Mouse (Mus musculus): ENCODE results near the gene Fmnl2. TPM values are rescaled to one million over a fixed set of nuclear protein-coding genes. Genes with fewer than 3 reads are reported as not detected.

Fmnl2 gene
- polyA plus RNA-seq, 1 experiment, result 2.6 TPM

- peaks cover 4% of the 10 kb centered on the region for H3K79me3 ChIP-seq (ENCODE audit: low read depth)
- no peaks in the 10 kb centered on the region for H3K36me3 ChIP-seq (ENCODE audit: control insufficient read depth, insufficient read depth)
- H3ac ChIP-seq (ENCODE audit: control insufficient read depth, insufficient read length, low read depth), result no peak overlapping the region
- H3K4me3 ChIP-seq (ENCODE audit: insufficient read depth, poor library complexity, severe bottlenecking), result no peak overlapping the region
- peaks cover 37% of the 10 kb centered on the region for H3K79me2 ChIP-seq (ENCODE audit: control insufficient read depth, insufficient read depth)
- H3K27me3 ChIP-seq (ENCODE audit: control insufficient read depth, insufficient read depth, insufficient read length), result no peaks in the 10 kb centered on the region
- TF ChIP-seq MYOD1 (IDR thresholded peaks at IDR 0.05; ENCODE audit: control insufficient read depth, insufficient read length, low read depth), result peak; percentile 29
- TF ChIP-seq CEBPB (IDR thresholded peaks at IDR 0.05; ENCODE audit: low read depth), result no peak
These were observed 78.2 kb downstream of the Fmnl2 start for GRCm38 (mm10) chr2:52935906-52936305.

GRCm38 (mm10) chr2:52938351-52939074 is 80.9 kb downstream of the Fmnl2 start:
- Histone ChIP-seq H3K79me2 (ENCODE audit: control insufficient read depth, insufficient read depth) (peaks cover 37% of the 10 kb centered on the region), H3K36me3 (ENCODE audit: control insufficient read depth, insufficient read depth) (no peaks in the 10 kb centered on the region), H3K27me3 (ENCODE audit: control insufficient read depth, insufficient read depth, insufficient read length) (no peaks in the 10 kb centered on the region), H3K79me3 (ENCODE audit: low read depth) (peaks cover 4% of the 10 kb centered on the region), H3ac (ENCODE audit: control insufficient read depth, insufficient read length, low read depth) (no peak overlapping the region), H3K4me3 (ENCODE audit: insufficient read depth, poor library complexity, severe bottlenecking) (no peak overlapping the region)
- TF ChIP-seq CTCF (IDR thresholded peaks at IDR 0.05; ENCODE audit: control insufficient read depth, insufficient read depth, insufficient read length), result no peak
- peak; percentile 31 for TF ChIP-seq FOSL1 (IDR thresholded peaks at IDR 0.05; ENCODE audit: insufficient read depth, low read length, poor library complexity, severe bottlenecking)
- no peak for TF ChIP-seq MYOG (IDR thresholded peaks at IDR 0.05; ENCODE audit: control insufficient read depth, extremely low read depth, insufficient read length)
- peak; percentile 93 for TF ChIP-seq MAX (IDR thresholded peaks at IDR 0.05)
- no peak for TF ChIP-seq CEBPB (IDR thresholded peaks at IDR 0.05; ENCODE audit: low read depth)
- TF ChIP-seq MYOD1 (IDR thresholded peaks at IDR 0.05; ENCODE audit: control insufficient read depth, insufficient read length, low read depth), result no peak
- peak; percentile 67 for TF ChIP-seq USF1 (IDR thresholded peaks at IDR 0.05; ENCODE audit: low read depth)

- Histone ChIP-seq H3K79me3 (ENCODE audit: low read depth) (peaks cover 4% of the 10 kb centered on the region), H3K79me2 (ENCODE audit: control insufficient read depth, insufficient read depth) (peaks cover 31% of the 10 kb centered on the region), H3K36me3 (ENCODE audit: control insufficient read depth, insufficient read depth) (no peaks in the 10 kb centered on the region), H3K27me3 (ENCODE audit: control insufficient read depth, insufficient read depth, insufficient read length) (no peaks in the 10 kb centered on the region), H3ac (ENCODE audit: control insufficient read depth, insufficient read length, low read depth) (no peak overlapping the region), H3K4me3 (ENCODE audit: insufficient read depth, poor library complexity, severe bottlenecking) (no peak overlapping the region)
- no peak for TF ChIP-seq MYOG (IDR thresholded peaks at IDR 0.05; ENCODE audit: control insufficient read depth, extremely low read depth, insufficient read length)
- TF ChIP-seq CEBPB (IDR thresholded peaks at IDR 0.05; ENCODE audit: low read depth), result peak; percentile 88
These were observed 86.2 kb downstream of the Fmnl2 start for GRCm38 (mm10) chr2:52943644-52944423.

DNA sequence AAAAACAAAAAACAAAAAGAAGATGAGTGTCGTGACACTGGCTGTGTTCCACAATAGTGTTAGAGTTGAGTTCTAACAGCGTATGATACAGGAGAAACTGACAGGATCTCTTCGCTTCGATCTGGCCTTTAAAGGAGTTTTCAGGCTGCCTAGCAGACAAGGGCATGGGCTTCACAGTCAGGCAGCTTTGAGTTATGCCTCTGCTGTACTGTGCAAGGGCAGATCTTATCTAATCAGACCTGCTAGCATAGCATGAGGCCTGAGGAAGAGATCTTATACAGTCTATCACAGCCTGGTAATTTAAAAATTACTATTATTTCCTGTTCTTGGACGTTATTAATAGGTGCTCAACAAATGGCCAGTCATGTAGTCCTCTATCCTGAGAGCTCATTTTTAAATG is 86.9 kb downstream of the Fmnl2 start:
- H3K36me3 ChIP-seq (ENCODE audit: control insufficient read depth, insufficient read depth), result no peaks in the 10 kb centered on the region
- peaks cover 25% of the 10 kb centered on the region for H3K79me2 ChIP-seq (ENCODE audit: control insufficient read depth, insufficient read depth)
- no peaks in the 10 kb centered on the region for H3K79me3 ChIP-seq (ENCODE audit: low read depth)
- TF ChIP-seq MYOD1 (IDR thresholded peaks at IDR 0.05; ENCODE audit: control insufficient read depth, insufficient read length, low read depth) (no peak), MAX (IDR thresholded peaks at IDR 0.05) (no peak)
- H3K27me3 ChIP-seq (ENCODE audit: control insufficient read depth, insufficient read depth, insufficient read length), result no peaks in the 10 kb centered on the region
- no peak overlapping the region for H3ac ChIP-seq (ENCODE audit: control insufficient read depth, insufficient read length, low read depth)
- H3K4me3 ChIP-seq (ENCODE audit: insufficient read depth, poor library complexity, severe bottlenecking), result no peak overlapping the region

DNA sequence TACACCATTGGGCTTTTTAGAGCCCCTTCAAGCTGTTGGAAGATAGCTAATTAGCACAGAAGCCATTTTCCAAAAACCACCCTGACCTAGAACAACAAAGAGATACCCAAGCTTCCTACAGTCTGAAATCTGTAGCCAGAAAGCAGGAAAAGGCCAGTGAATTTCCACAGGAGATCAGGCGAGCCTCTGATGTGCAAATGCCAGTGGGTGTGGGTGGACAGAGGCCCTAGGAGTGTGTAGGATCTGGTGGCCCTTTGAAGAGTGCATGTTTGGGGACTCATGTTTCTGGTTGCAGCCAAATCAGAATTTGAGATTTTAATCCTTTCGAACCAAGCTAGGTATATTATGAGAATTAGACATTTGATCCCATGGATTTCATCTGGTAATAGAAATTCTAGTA is 88.4 kb downstream of the Fmnl2 start:
- TF ChIP-seq MYOG (IDR thresholded peaks at IDR 0.05; ENCODE audit: control insufficient read depth, extremely low read depth, insufficient read length), result no peak
- TF ChIP-seq MYOD1 (IDR thresholded peaks at IDR 0.05; ENCODE audit: control insufficient read depth, insufficient read length, low read depth), result no peak
- TF ChIP-seq FOSL1 (IDR thresholded peaks at IDR 0.05; ENCODE audit: insufficient read depth, low read length, poor library complexity, severe bottlenecking), result no peak
- Histone ChIP-seq H3K79me2 (ENCODE audit: control insufficient read depth, insufficient read depth) (peaks cover 13% of the 10 kb centered on the region), H3ac (ENCODE audit: control insufficient read depth, insufficient read length, low read depth) (no peak overlapping the region), H3K4me3 (ENCODE audit: insufficient read depth, poor library complexity, severe bottlenecking) (no peak overlapping the region), H3K27me3 (ENCODE audit: control insufficient read depth, insufficient read depth, insufficient read length) (no peaks in the 10 kb centered on the region), H3K36me3 (ENCODE audit: control insufficient read depth, insufficient read depth) (no peaks in the 10 kb centered on the region), H3K79me3 (ENCODE audit: low read depth) (peaks cover 2% of the 10 kb centered on the region)

DNA sequence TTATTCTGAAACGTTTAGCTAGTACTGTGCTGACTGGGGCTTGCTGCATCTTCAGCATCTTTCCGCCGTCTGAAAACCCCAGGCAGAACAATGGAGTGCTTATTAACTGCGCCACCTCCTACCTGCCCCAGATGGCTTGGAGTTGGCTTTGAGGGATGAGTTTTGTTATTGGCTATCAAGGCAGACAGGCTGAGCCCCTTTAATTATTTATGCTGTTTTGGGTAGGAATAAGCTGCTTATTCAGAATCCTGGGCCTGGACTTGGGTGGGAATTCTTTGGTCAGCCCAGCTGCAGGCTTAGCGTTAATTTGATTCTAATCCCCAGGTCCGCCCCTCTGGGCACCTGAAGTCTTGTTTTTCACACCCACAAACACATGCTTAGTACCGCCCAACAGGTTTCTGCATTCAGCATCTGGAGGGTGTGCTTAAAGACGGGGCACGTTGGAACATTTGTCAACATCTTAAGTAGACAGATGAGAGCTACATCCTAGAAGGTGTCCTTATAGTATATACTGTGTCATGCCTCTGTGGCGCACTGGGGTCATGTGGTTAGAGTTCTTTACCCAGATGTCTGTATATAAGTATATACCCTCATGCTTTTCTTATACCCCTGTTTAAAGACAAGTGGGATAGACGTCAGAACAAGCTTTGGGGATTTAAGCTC is 89.0 kb downstream of the Fmnl2 start:
- Histone ChIP-seq H3ac (ENCODE audit: control insufficient read depth, insufficient read length, low read depth) (no peak overlapping the region), H3K4me3 (ENCODE audit: insufficient read depth, poor library complexity, severe bottlenecking) (no peak overlapping the region), H3K36me3 (ENCODE audit: control insufficient read depth, insufficient read depth) (no peaks in the 10 kb centered on the region), H3K79me3 (ENCODE audit: low read depth) (peaks cover 2% of the 10 kb centered on the region), H3K79me2 (ENCODE audit: control insufficient read depth, insufficient read depth) (peaks cover 13% of the 10 kb centered on the region), H3K27me3 (ENCODE audit: control insufficient read depth, insufficient read depth, insufficient read length) (no peaks in the 10 kb centered on the region)
- no peak for TF ChIP-seq MAX (IDR thresholded peaks at IDR 0.05)
- no peak for TF ChIP-seq FOSL1 (IDR thresholded peaks at IDR 0.05; ENCODE audit: insufficient read depth, low read length, poor library complexity, severe bottlenecking)
- no peak for TF ChIP-seq USF1 (IDR thresholded peaks at IDR 0.05; ENCODE audit: low read depth)
- TF ChIP-seq MYOD1 (IDR thresholded peaks at IDR 0.05; ENCODE audit: control insufficient read depth, insufficient read length, low read depth), result no peak
- no peak for TF ChIP-seq CTCF (IDR thresholded peaks at IDR 0.05; ENCODE audit: control insufficient read depth, insufficient read depth, insufficient read length)
- TF ChIP-seq CEBPB (IDR thresholded peaks at IDR 0.05; ENCODE audit: low read depth), result no peak
- TF ChIP-seq MYOG (IDR thresholded peaks at IDR 0.05; ENCODE audit: control insufficient read depth, extremely low read depth, insufficient read length), result no peak
